Mouse (Mus musculus) WW6 (cell line): ENCODE results near the gene Il1b.

ENCODE experiments used
- DNase-seq: peaks from one replicate; pipeline ENCODE4 v3.0.0-alpha.2; 2013; ENCODE audit warnings: low read depth, low spot score

Gene Il1b

GRCm38 (mm10) chr2:129368795-129369194 lies 2.1 kb downstream of the Il1b start:
- DNase-seq, result no peak

GRCm38 (mm10) chr2:129368106-129368505 lies 2.8 kb downstream of the Il1b start:
- no peak for DNase-seq

GRCm38 (mm10) chr2:129367246-129367645 lies 3.7 kb downstream of the Il1b start:
- DNase-seq, result no peak

GRCm38 (mm10) chr2:129360975-129361560 lies 9.9 kb downstream of the Il1b start:
- no peak for DNase-seq

- DNase-seq, result no peak
Observed at GRCm38 (mm10) chr2:129360197-129360596, 10.7 kb downstream of the Il1b start.

GRCm38 (mm10) chr2:129338138-129338621 lies 32.8 kb downstream of the Il1b start:
- no peak for DNase-seq

GRCm38 (mm10) chr2:129333471-129333870 lies 37.5 kb downstream of the Il1b start:
- DNase-seq, result no peak

GRCm38 (mm10) chr2:129330540-129330939 lies 40.4 kb downstream of the Il1b start:
- DNase-seq, result no peak

GRCm38 (mm10) chr2:129330024-129330423 lies 40.9 kb downstream of the Il1b start:
- no peak for DNase-seq

- no peak for DNase-seq
Observed at GRCm38 (mm10) chr2:129328238-129328637, 42.7 kb downstream of the Il1b start.

- DNase-seq, result no peak
Observed at GRCm38 (mm10) chr2:129324216-129324615, 46.7 kb downstream of the Il1b start.

- DNase-seq, result no peak
Observed at GRCm38 (mm10) chr2:129322117-129322635, 48.8 kb downstream of the Il1b start.

GRCm38 (mm10) chr2:129320033-129320605 lies 50.8 kb downstream of the Il1b start:
- no peak for DNase-seq

- DNase-seq, result no peak
Observed at GRCm38 (mm10) chr2:129315831-129316230, 55.1 kb downstream of the Il1b start.

GRCm38 (mm10) chr2:129314880-129315279 lies 56.1 kb downstream of the Il1b start:
- no peak for DNase-seq
